Mouse (Mus musculus) adrenal gland, adult 18-20 months (tissue): ENCODE measurements around the gene Pepd. TPM values are rescaled to one million over a fixed set of nuclear protein-coding genes. Genes with fewer than 3 reads are reported as not detected.

Source experiments
- DNase-seq, 2 experiments: peaks; one replicate each; pipeline ENCODE4 v3.0.0; 2021 to 2022; ENCODE audit warnings: low spot score in 2 of 2
- total RNA-seq, 2 experiments: library from RNA; stranded (reverse); gene quantifications; 1 replicate in 1 of 2; 2 replicates in 1 of 2; pipeline ENCODE4 v1.2.3; 2021

Pepd gene
- total RNA-seq, 2 experiments from 2014 or later, result 103 to 126 TPM

GRCm38 (mm10) chr7:35025409-35026275 lies 113.5 kb downstream of the Pepd start:
- DNase-seq, result peak; percentile 81 to 85

GRCm38 (mm10) chr7:35026276-35026630 lies 114.1 kb downstream of the Pepd start:
- DNase-seq, result no peak

GRCm38 (mm10) chr7:35026838-35027291 lies 114.7 kb downstream of the Pepd start:
- DNase-seq, result peak in 1 of 2 experiments; percentile 40

- no peak for DNase-seq
Measured at GRCm38 (mm10) chr7:35027801-35028420, 115.7 kb downstream of the Pepd start.

- no peak for DNase-seq
Measured at GRCm38 (mm10) chr7:35028559-35028958, 116.4 kb downstream of the Pepd start.

GRCm38 (mm10) chr7:35029228-35029627 lies 117.0 kb downstream of the Pepd start:
- no peak for DNase-seq

GRCm38 (mm10) chr7:35029648-35030047 lies 117.5 kb downstream of the Pepd start:
- DNase-seq, result no peak

- no peak for DNase-seq
Measured at GRCm38 (mm10) chr7:35030567-35030966, 118.4 kb downstream of the Pepd start.

GRCm38 (mm10) chr7:35035141-35035553 lies 123.0 kb downstream of the Pepd start:
- no peak for DNase-seq

GRCm38 (mm10) chr7:35035565-35035964 lies 123.4 kb downstream of the Pepd start:
- no peak for DNase-seq

GRCm38 (mm10) chr7:35036266-35036731 lies 124.1 kb downstream of the Pepd start:
- DNase-seq, result peak in 1 of 2 experiments; percentile 34

- no peak for DNase-seq
Measured at GRCm38 (mm10) chr7:35037408-35037807, 125.2 kb downstream of the Pepd start.

- DNase-seq, result no peak
Measured at GRCm38 (mm10) chr7:35040176-35040972, 128.2 kb downstream of the Pepd start.

GRCm38 (mm10) chr7:35041286-35042208 lies 129.4 kb downstream of the Pepd start:
- DNase-seq, result peak in 1 of 2 experiments; percentile 44

GRCm38 (mm10) chr7:35042209-35042554 lies 130.0 kb downstream of the Pepd start:
- DNase-seq, result no peak

GRCm38 (mm10) chr7:35042759-35043217 lies 130.6 kb downstream of the Pepd start:
- peak in 1 of 2 experiments; percentile 49 for DNase-seq

- DNase-seq, result no peak
Measured at GRCm38 (mm10) chr7:35043266-35043817, 131.2 kb downstream of the Pepd start.

- no peak for DNase-seq
Measured at GRCm38 (mm10) chr7:35044719-35045118, 132.5 kb downstream of the Pepd start.

GRCm38 (mm10) chr7:35046091-35046490 lies 133.9 kb downstream of the Pepd start:
- DNase-seq, result no peak

GRCm38 (mm10) chr7:35050540-35050939 lies 138.4 kb downstream of the Pepd start:
- no peak for DNase-seq
